10 mouse cellular contexts compared by ENCODE assay signal in the genomic region with DNA sequence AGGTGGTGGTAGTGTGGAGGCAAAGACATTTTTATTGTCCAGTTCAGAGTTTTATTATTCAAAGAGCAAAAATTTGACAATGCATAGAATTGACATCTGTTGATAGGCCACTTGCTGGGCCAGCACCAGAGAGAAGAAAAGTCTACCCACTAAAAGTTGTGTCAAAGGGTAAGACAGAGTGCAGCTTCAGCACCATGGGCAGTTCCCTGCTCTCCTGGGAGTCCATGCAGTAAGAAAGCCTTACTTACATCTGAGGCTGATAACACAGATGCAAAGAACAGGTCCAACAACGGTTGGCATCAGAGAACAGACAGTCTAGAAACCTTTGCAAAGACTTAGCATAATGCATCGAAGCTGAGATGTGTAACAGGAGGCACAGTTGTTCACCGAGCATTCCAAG. TPM values are rescaled to one million over a fixed set of nuclear protein-coding genes. Genes with fewer than 3 reads are reported as not detected.
DNase-seq lines count a peak whose midpoint lies in the region; ATAC-seq and TF ChIP-seq lines count a peak whose summit lies in the region.
"Had no signal": no experiment of that assay in that cellular context is flagged by ENCODE, and none has a peak within 500 bp of the region (broad histone marks: within the 10 kb centered on the region; RNA-seq: fewer than 3 reads in every experiment).

No protein-coding gene starts in this region.

- ATAC-seq in heart, postnatal 0 days (ENCODE audit: insufficient read depth, low read depth): no peak
- no peak for ATAC-seq in heart, embryonic 11.5 days (replicated peaks; ENCODE audit: insufficient number of reproducible peaks, low FRiP score, low TSS enrichment)
- ATAC-seq in stomach, postnatal 0 days (ENCODE audit: low FRiP score, low TSS enrichment): no peak
- no peak for ATAC-seq in hindbrain, embryonic 16.5 days
- ATAC-seq: forebrain, postnatal 0 days had no signal

- no peak overlapping the region for H3K4me2 ChIP-seq in heart, postnatal 0 days (ENCODE audit: low read depth, low read length)
- H3K4me2 ChIP-seq in heart, embryonic 11.5 days: no peak overlapping the region
- no peak overlapping the region for H3K4me2 ChIP-seq in stomach, postnatal 0 days (replicated peaks; ENCODE audit: low read depth)
- H3K4me2 ChIP-seq in hindbrain, embryonic 16.5 days (ENCODE audit: low read length): no peak overlapping the region
- H3K4me2 ChIP-seq: limb, embryonic 12.5 days had no signal

- H3K27me3 ChIP-seq in heart, postnatal 0 days (ENCODE audit: control insufficient read depth, insufficient read depth, low read length): no peaks in the 10 kb centered on the region
- no peaks in the 10 kb centered on the region for H3K27me3 ChIP-seq in heart, embryonic 11.5 days (ENCODE audit: control insufficient read depth, insufficient read depth, low read length)
- no peaks in the 10 kb centered on the region for H3K27me3 ChIP-seq in stomach, postnatal 0 days (ENCODE audit: control insufficient read depth, insufficient read depth, low read length)
- H3K27me3 ChIP-seq in hindbrain, embryonic 16.5 days (replicated peaks; ENCODE audit: control insufficient read depth, insufficient read depth, low read length): no peaks in the 10 kb centered on the region
- H3K27me3 ChIP-seq: limb, embryonic 12.5 days had no signal

- WGBS in heart, postnatal 0 days: 79% methylated on average over 3 of the region's 3 CpGs
- WGBS in heart, embryonic 11.5 days (ENCODE audit: insufficient replicate concordance): 83% methylated on average over 3 of the region's 3 CpGs
- WGBS in stomach, postnatal 0 days: 84% methylated on average over 3 of the region's 3 CpGs
- 94% methylated on average over 3 of the region's 3 CpGs for WGBS in hindbrain, embryonic 16.5 days

- H3K4me3 ChIP-seq in heart, postnatal 0 days (ENCODE audit: low read depth, low read length): no peak overlapping the region
- no peak overlapping the region for H3K4me3 ChIP-seq in heart, embryonic 11.5 days (ENCODE audit: low read depth, low read length)
- no peak overlapping the region for H3K4me3 ChIP-seq in stomach, postnatal 0 days (ENCODE audit: low read depth, low read length)
- H3K4me3 ChIP-seq in hindbrain, embryonic 16.5 days (ENCODE audit: low read length): no peak overlapping the region
- H3K4me3 ChIP-seq: limb, embryonic 12.5 days had no signal

- H3K27ac ChIP-seq in heart, postnatal 0 days (ENCODE audit: low read depth): no peak overlapping the region
- no peak overlapping the region for H3K27ac ChIP-seq in heart, embryonic 11.5 days (ENCODE audit: low read depth, low read length)
- no peak overlapping the region for H3K27ac ChIP-seq in stomach, postnatal 0 days (replicated peaks)
- no peak overlapping the region for H3K27ac ChIP-seq in hindbrain, embryonic 16.5 days (ENCODE audit: low read depth, low read length)
- H3K27ac ChIP-seq: limb, embryonic 12.5 days had no signal

- DNase-seq in heart, postnatal 0 days (ENCODE audit: low spot score): peak; percentile 8
- peak; percentile 15 for DNase-seq in thymus, postnatal 0 days (ENCODE audit: low spot score)
- no peak for DNase-seq in thymus, adult 18-20 months
- peak; percentile 52 for DNase-seq in forelimb bud, embryonic 11.5 days (ENCODE audit: low read depth, low spot score)
- DNase-seq in stomach, postnatal 0 days (ENCODE audit: low spot score): peak; percentile 43
- no peak for DNase-seq in cerebellum, postnatal 14 days
- DNase-seq: forebrain, postnatal 0 days had no signal

- TF ChIP-seq EP300 in heart, postnatal 0 days (IDR thresholded peaks at IDR 0.05; ENCODE audit: low read depth): no peak
- TF ChIP-seq EP300 in stomach, postnatal 0 days (optimal IDR thresholded peaks at IDR 0.05): no peak

- no peak overlapping the region for H3K9ac ChIP-seq in heart, postnatal 0 days (replicated peaks; ENCODE audit: low read depth, low read length)
- H3K9ac ChIP-seq in heart, embryonic 11.5 days (ENCODE audit: low read depth, low read length): no peak overlapping the region
- no peak overlapping the region for H3K9ac ChIP-seq in stomach, postnatal 0 days (ENCODE audit: low read length)
- no peak overlapping the region for H3K9ac ChIP-seq in hindbrain, embryonic 16.5 days (ENCODE audit: low read depth, low read length)
- H3K9ac ChIP-seq: forebrain, postnatal 0 days; limb, embryonic 12.5 days had no signal

- no peaks in the 10 kb centered on the region for H3K9me3 ChIP-seq in heart, postnatal 0 days (replicated peaks; ENCODE audit: control insufficient read depth, low read length)
- no peaks in the 10 kb centered on the region for H3K9me3 ChIP-seq in heart, embryonic 11.5 days (replicated peaks; ENCODE audit: control insufficient read depth, low read length)
- H3K9me3 ChIP-seq in stomach, postnatal 0 days (ENCODE audit: control insufficient read depth, low read length): no peaks in the 10 kb centered on the region
- no peaks in the 10 kb centered on the region for H3K9me3 ChIP-seq in hindbrain, embryonic 16.5 days (ENCODE audit: control insufficient read depth, low read length)
- H3K9me3 ChIP-seq: limb, embryonic 12.5 days had no signal

- peaks cover 49% of the 10 kb centered on the region for H3K36me3 ChIP-seq in heart, postnatal 0 days (replicated peaks; ENCODE audit: control insufficient read depth, insufficient read depth, low read length)
- peaks cover 11% of the 10 kb centered on the region for H3K36me3 ChIP-seq in heart, embryonic 11.5 days (ENCODE audit: control insufficient read depth, insufficient read depth, low read length)
- peaks cover 19% of the 10 kb centered on the region; the same call in 1 of the 2 replicates for H3K36me3 ChIP-seq in stomach, postnatal 0 days (ENCODE audit: control insufficient read depth, insufficient read depth, low read length)
- peaks cover 46% of the 10 kb centered on the region for H3K36me3 ChIP-seq in hindbrain, embryonic 16.5 days (ENCODE audit: control insufficient read depth, insufficient read depth, low read length)

- TF ChIP-seq CTCF in heart, postnatal 0 days (IDR thresholded peaks at IDR 0.05; ENCODE audit: low read depth): no peak
- TF ChIP-seq CTCF in stomach, postnatal 0 days (IDR thresholded peaks at IDR 0.05; ENCODE audit: low read depth): no peak

- no peaks in the 10 kb centered on the region for H3K4me1 ChIP-seq in heart, postnatal 0 days (ENCODE audit: control insufficient read depth, insufficient read depth)
- 0 out of 2 replicates have a peak, but pooled peaks cover 3% of the 10 kb centered on the region for H3K4me1 ChIP-seq in heart, embryonic 11.5 days (ENCODE audit: control insufficient read depth, insufficient read depth, low read length)
- H3K4me1 ChIP-seq in stomach, postnatal 0 days (replicated peaks; ENCODE audit: control insufficient read depth, insufficient read depth): no peaks in the 10 kb centered on the region
- no peaks in the 10 kb centered on the region for H3K4me1 ChIP-seq in hindbrain, embryonic 16.5 days (ENCODE audit: control insufficient read depth, insufficient read depth, low read depth, low read length)
- H3K4me1 ChIP-seq: limb, embryonic 12.5 days had no signal

RNA-seq across cellular contexts. Expression of gene Med28, which starts 9.7 kb away (rescaled TPM):
- total RNA-seq in heart, postnatal 0 days (2014; rRNA removed; ENCODE audit: low replicate concordance): 49.6 and 78.3 TPM in 2 replicates
- polyA plus RNA-seq in heart, postnatal 0 days (2015; fragmentation: Nextera tagmentation; extraction: Ambion mirVana): 136 and 146 TPM in 2 replicates
- 192 and 200 TPM in 2 replicates for polyA plus RNA-seq in heart, embryonic 11.5 days (2014; fragmentation: Nextera tagmentation; extraction: Ambion mirVana)
- 257 and 260 TPM in 2 replicates for polyA plus RNA-seq in thymus, postnatal 0 days (2015; fragmentation: Nextera tagmentation; extraction: Ambion mirVana)
- 160 and 169 TPM in 2 replicates for polyA plus RNA-seq in stomach, postnatal 0 days (2015; fragmentation: Nextera tagmentation; extraction: Ambion mirVana)
- 243 and 250 TPM in 2 replicates for polyA plus RNA-seq in hindbrain, embryonic 16.5 days (2015; fragmentation: Nextera tagmentation; extraction: Ambion mirVana)

RNA-seq across cellular contexts. Expression of gene Lap3, which starts 36.5 kb away (rescaled TPM):
- 28.7 and 37.6 TPM in 2 replicates for total RNA-seq in heart, postnatal 0 days (2014; rRNA removed; ENCODE audit: low replicate concordance)
- 56.0 and 57.2 TPM in 2 replicates for polyA plus RNA-seq in heart, postnatal 0 days (2015; fragmentation: Nextera tagmentation; extraction: Ambion mirVana)
- 83.1 and 83.8 TPM in 2 replicates for polyA plus RNA-seq in heart, embryonic 11.5 days (2014; fragmentation: Nextera tagmentation; extraction: Ambion mirVana)
- 45.1 and 48.1 TPM in 2 replicates for polyA plus RNA-seq in thymus, postnatal 0 days (2015; fragmentation: Nextera tagmentation; extraction: Ambion mirVana)
- 58.4 and 63.2 TPM in 2 replicates for polyA plus RNA-seq in stomach, postnatal 0 days (2015; fragmentation: Nextera tagmentation; extraction: Ambion mirVana)
- 33.1 and 34.2 TPM in 2 replicates for polyA plus RNA-seq in hindbrain, embryonic 16.5 days (2015; fragmentation: Nextera tagmentation; extraction: Ambion mirVana)

Comparison
In these comparisons a context has a peak if more than half of its experiments do, and no peak if none do; other contexts are left out.
1. DNase-seq: peak in heart, postnatal 0 days (single experiment), thymus, postnatal 0 days (single experiment), forelimb bud, embryonic 11.5 days (single experiment) and stomach, postnatal 0 days (single experiment); none in thymus, adult 18-20 months (0 of 2) and cerebellum, postnatal 14 days (0 of 2).